Mouse (Mus musculus) testis, adult 2 months (tissue): ENCODE measurements around the gene Tnfrsf22. TPM values are rescaled to one million over a fixed set of nuclear protein-coding genes. Genes with fewer than 3 reads are reported as not detected.
"Not testable (repeated sequence)": the region's sequence is repeated elsewhere in the genome, so short reads cannot be mapped to it uniquely, and the experiment has no call there.

Experiments used
- H3K27ac ChIP-seq: fragments of 200-500 bp; 2 replicates; pipeline ENCODE4 v1.5.1; 2012; ENCODE audit warnings: low read depth, low read length; ENCODE audit not compliant: control insufficient read depth, insufficient read depth
- H3K27me3 ChIP-seq: fragments of 200-500 bp; 2 replicates; pipeline ENCODE4 v1.6.1; 2012; ENCODE audit warnings: mild to moderate bottlenecking, low read length, moderate library complexity; ENCODE audit not compliant: control insufficient read depth, insufficient read depth
- H3K36me3 ChIP-seq: fragments of 200-500 bp; 2 replicates; pipeline ENCODE4 v1.6.1; 2012; ENCODE audit warnings: mild to moderate bottlenecking, low read length; ENCODE audit not compliant: control insufficient read depth, insufficient read depth
- H3K4me1 ChIP-seq: fragments of 200-500 bp; 2 replicates; pipeline ENCODE4 v1.6.1; 2012; ENCODE audit warnings: low read length; ENCODE audit not compliant: control insufficient read depth, insufficient read depth
- H3K4me3 ChIP-seq: fragments of 200-500 bp; 2 replicates; pipeline ENCODE4 v1.5.1; 2012; ENCODE audit warnings: low read depth, mild to moderate bottlenecking, low read length, moderate library complexity, mixed read lengths; ENCODE audit not compliant: control insufficient read depth
- CTCF ChIP-seq: fragments of 200-500 bp; IDR thresholded peaks from 2 replicates; pipeline ENCODE4 v1.5.1; 2012; ENCODE audit warnings: low read depth, mild to moderate bottlenecking, inconsistent platforms, low read length, moderate library complexity; ENCODE audit not compliant: control insufficient read depth, insufficient read depth, insufficient replicate concordance
- POLR2A ChIP-seq: fragments of 200-500 bp; IDR thresholded peaks from 2 replicates; pipeline ENCODE4 v1.6.1; 2012; ENCODE audit warnings: low read depth, mild to moderate bottlenecking, inconsistent platforms, low read length, moderate library complexity; ENCODE audit not compliant: control insufficient read depth
- polyA plus RNA-seq: library from polyadenylated mRNA; depleted of rRNA; stranded (reverse); fragments of >200 nt; gene quantifications from 2 replicates; pipeline ENCODE4 v1.2.3, GENCODE M21; 2012

The Tnfrsf22 gene
- polyA plus RNA-seq, 1 experiment = 0.88 TPM

DNA sequence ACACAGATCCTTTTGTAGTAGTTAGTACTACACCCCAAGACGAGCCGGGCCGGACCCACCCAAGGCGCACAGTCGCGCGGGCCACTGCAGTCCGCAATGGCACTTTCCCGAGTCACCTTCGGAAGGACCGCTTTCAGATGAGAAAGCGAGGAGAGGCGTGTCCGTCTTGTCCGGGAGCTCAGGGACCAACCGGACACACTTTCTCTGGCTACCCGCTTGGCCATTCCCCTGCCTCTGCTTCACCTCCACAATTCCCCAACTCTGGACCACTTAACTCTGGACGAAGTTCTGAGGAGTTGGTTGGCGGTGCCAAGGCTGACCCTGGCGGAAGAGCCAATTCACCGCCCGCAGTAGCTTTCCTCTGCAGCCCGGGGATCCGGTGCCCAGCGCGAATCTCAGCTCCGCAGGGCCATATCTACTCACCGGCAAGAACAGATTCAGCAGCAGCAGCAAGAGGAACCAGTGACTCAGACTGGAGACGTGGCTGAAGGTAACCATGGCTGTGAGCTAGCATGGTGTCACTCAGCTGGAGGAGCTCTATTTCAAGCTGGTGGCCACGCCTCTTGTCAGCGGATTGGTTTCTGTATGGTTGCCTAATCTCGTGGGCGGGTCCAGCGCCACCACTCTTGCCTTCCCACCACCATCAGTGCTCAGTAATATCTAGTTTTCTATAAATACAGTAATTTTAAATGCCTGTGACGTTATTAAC, 36.1 kb upstream of the Tnfrsf22 start, which contains the start of gene Tnfrsf23:
Tnfrsf23 (minus strand) TSS at position 514 of the 709 bp plus-strand sequence.
- Histone ChIP-seq H3K36me3 (no peaks in the 10 kb centered on the region), H3K27me3 (no peaks in the 10 kb centered on the region), H3K4me1 (peaks cover 2% of the 10 kb centered on the region; the same call in 1 of the 2 replicates), H3K27ac (no peak within 1 kb of the TSS), H3K4me3 (peak within 1 kb of the TSS; percentile 54)
- TF ChIP-seq POLR2A = no peak
- no peak for TF ChIP-seq CTCF

DNA sequence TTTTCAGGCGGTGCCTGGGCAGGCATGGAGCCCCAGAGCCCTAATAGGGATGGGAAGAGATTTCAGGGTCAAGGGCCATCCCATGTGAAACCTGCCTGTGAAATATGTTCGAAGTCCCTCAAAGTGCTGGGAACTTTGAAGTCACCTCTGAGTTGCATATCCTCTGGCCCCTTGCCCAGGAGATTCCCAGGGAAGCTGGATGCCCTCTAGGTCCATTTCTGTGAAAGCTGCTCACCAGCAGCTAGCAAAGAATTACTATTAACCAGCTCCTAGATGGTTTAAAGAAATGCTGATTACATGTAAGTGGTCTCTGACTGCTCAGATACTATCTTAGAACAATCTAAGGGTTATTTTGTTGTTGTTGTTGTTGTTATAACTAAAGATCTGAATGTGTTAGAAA, 35.1 kb upstream of the Tnfrsf22 start:
- not testable (repeated sequence) for H3K27ac ChIP-seq, H3K36me3 ChIP-seq, H3K4me1 ChIP-seq, H3K27me3 ChIP-seq, H3K4me3 ChIP-seq

DNA sequence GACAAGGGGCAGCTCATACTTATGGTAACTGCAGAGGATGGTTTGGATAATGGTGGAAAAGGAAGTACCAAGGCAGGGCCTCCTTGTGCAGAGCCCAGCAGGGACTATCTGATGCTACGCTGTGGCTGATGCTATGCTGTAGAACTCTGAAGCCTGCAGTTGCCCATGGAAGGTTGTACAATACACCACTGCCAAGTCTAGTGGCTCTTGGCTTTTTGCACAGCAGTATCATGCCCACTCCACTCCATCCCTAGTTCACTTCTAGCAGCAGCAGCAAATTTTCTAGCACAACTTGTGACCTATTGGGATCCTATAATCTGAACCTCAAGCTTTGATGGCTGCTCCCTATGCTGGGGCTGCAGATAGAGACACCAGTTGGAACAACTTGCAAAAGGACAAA, 32.1 kb upstream of the Tnfrsf22 start:
- Histone ChIP-seq H3K27ac (no peak overlapping the region), H3K27me3 (no peaks in the 10 kb centered on the region), H3K4me3 (no peak overlapping the region), H3K4me1 (peaks cover 2% of the 10 kb centered on the region; the same call in 1 of the 2 replicates), H3K36me3 (no peaks in the 10 kb centered on the region)
- TF ChIP-seq CTCF = no peak
- TF ChIP-seq POLR2A = no peak

DNA sequence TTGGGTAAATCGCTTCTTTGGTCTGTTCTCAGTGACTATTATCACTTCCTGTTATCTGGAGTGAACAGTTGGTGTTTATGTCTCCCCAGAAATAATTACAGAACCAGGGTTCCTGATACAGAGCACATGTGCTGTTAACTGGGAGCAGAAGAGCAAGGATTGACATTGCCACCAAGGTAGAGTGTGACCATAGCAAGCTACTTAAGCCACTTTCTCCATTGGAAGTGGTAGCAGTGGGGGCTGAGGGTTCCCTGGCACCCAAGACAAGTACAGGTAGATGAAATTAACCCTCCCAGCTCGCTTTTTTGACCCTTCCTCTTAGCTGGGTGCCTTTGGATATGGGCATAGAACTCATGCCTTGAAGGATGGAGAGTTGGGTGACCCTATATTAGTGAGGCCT, 31.4 kb upstream of the Tnfrsf22 start:
- H3K27me3 ChIP-seq, H3K4me3 ChIP-seq, H3K4me1 ChIP-seq, H3K27ac ChIP-seq, H3K36me3 ChIP-seq: not testable (repeated sequence)

GRCm38 (mm10) chr7:143679650-143680049, 30.2 kb upstream of the Tnfrsf22 start:
- H3K4me3 ChIP-seq, H3K27me3 ChIP-seq, H3K4me1 ChIP-seq, H3K36me3 ChIP-seq, H3K27ac ChIP-seq: not testable (repeated sequence)

GRCm38 (mm10) chr7:143666427-143667311, 17.2 kb upstream of the Tnfrsf22 start:
- no peak for TF ChIP-seq POLR2A
- no peak for TF ChIP-seq CTCF
- no peak overlapping the region for H3K27ac ChIP-seq

DNA sequence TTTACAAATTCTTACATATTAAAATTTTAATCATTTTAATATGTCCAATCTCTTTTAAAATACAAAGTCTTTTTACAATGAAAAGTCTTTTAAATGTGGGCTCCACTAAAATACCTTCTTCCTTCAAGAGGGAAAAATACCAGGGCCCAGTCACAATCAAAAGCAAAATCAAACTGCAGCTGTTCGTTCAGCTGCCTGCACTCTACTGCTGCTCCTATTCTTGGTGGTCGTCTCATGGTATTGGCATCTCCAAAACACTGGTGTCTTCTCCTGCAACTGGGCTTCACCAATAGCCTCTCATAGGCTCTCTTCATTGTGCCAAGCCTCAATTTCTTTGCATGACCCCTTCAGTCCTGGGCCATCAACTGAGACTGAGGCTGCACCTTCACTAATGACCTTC, 14.0 kb upstream of the Tnfrsf22 start:
- TF ChIP-seq CTCF = no peak
- TF ChIP-seq POLR2A = no peak
- Histone ChIP-seq H3K27ac (no peak overlapping the region), H3K4me1 (no peaks in the 10 kb centered on the region), H3K4me3 (no peak overlapping the region), H3K27me3 (no peaks in the 10 kb centered on the region), H3K36me3 (no peaks in the 10 kb centered on the region)

More at GRCm38 (mm10) chr7:143666427-143667311, 17.2 kb upstream of the Tnfrsf22 start:
- H3K4me1 ChIP-seq = no peaks in the 10 kb centered on the region
- H3K27me3 ChIP-seq = no peaks in the 10 kb centered on the region
- no peak overlapping the region for H3K4me3 ChIP-seq
- no peaks in the 10 kb centered on the region for H3K36me3 ChIP-seq
